Mouse (Mus musculus): ENCODE measurements around the gene Sf3b1. TPM values are rescaled to one million over a fixed set of nuclear protein-coding genes. Genes with fewer than 3 reads are reported as not detected.
"Not testable (repeated sequence)": the region's sequence is repeated elsewhere in the genome, so short reads cannot be mapped to it uniquely, and the experiment has no call there.

Sf3b1 gene
- total RNA-seq, 2 experiments from 2014 or later: 70.2 to 89.8 TPM

DNA sequence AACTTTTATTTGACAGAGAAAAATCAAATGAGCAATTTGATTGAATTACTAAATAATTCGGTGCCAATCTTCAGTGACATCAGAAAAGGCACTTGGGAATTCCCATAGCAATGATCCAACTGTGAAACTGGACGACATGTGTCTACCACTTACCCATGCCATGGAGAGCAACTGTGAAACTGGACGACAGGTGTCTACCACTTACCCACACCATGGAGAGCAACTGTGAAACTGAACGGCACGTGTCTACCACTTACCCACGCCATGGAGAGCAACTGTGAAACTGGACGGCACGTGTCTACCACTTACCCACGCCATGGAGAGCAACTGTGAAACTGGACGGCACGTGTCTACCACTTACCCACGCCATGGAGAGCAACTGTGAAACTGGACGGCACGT lies 70.3 kb downstream of the Sf3b1 start:
- not testable (repeated sequence) for DNase-seq

DNA sequence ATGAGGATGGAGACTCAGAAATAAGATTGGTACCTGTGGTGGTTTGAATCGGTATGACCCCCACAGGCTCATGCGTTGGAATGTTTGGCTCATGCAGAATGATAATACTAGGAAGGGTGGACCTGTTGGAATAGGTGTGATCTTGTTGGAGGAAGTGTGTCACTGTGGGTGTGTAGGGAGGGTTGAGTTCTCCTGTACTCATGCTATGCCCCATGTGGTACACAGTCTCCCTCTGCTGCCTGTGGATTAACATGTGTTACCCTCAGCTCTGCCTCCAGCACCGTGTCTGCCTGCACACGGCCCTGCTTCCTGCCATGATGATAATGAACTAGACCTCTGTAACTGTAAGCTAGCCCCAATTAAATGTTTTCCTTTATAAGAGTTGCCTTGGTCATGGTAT lies 72.4 kb downstream of the Sf3b1 start:
- no peak for DNase-seq

DNA sequence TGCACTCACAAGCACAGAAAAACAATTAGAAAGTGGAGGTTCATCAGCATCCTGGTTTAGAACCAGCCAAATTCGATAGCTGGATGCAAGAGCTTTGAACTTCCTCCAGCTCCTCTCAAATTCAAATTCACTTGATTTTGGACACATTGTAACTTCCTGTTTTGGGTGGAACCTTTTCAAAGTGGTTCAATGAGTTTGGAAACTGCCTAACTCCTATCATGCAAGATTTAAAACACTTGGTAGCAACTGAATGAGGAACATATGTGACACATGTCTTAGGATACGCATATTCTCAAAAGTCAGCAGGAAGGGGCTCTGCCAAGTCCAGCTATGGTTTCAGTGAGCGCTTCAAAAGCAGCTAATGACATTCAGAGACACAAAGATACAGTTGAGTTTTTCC lies 82.6 kb downstream of the Sf3b1 start:
- no peak for DNase-seq

DNA sequence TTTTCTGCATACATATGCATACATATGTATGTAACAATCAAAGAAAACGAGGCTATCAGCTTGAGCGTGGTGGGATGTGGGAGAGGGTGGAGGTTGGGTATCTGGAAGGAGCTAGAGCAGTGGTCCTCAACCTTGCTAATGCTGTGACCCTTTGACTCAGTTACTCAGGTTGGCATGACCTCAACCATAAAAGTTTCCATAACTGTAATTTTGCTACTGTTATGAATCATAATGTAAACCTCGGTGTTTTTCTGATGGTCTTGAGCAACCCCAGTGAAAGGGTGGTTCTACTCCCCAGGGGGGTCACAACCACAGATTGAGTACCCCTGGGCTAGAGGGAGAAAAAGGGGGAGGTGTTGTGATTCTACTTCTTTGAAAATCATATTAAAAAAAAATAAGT lies 91.8 kb downstream of the Sf3b1 start:
- DNase-seq: no peak

Other genes with a start within 250 kb of the Sf3b1 start
- 10 to 100 TPM; 14.5 to 16.9 TPM for gene Ankrd44, start 101.1 kb downstream of the Sf3b1 start, total RNA-seq (2021)
- 10 to 100 TPM in 1 of 2 experiments, 1 to 10 TPM in 1; 9.5 to 11.3 TPM for gene Coq10b, start 25.3 kb upstream of the Sf3b1 start, total RNA-seq (2021)
- 100 to 1,000 TPM in 1 of 2 experiments, 10 to 100 TPM in 1; 83.6 to 101 TPM for gene Hspe1, start 60.7 kb upstream of the Sf3b1 start, total RNA-seq (2021)
- gene Hspd1, start 60.8 kb upstream of the Sf3b1 start, total RNA-seq (2021): 100 to 1,000 TPM; 176 to 188 TPM
- gene Mob4, start 103.8 kb upstream of the Sf3b1 start, total RNA-seq (2021): 10 to 100 TPM; 45.3 to 48.0 TPM
- gene Rftn2, start 199.3 kb upstream of the Sf3b1 start, total RNA-seq (2021): 10 to 100 TPM; 12.6 to 17.3 TPM
- 1 to 10 TPM; 3.8 to 4.0 TPM for gene Mars2, start 209.7 kb upstream of the Sf3b1 start, total RNA-seq (2021)